Mouse (Mus musculus): ENCODE data around the gene Impg1. TPM values are rescaled to one million over a fixed set of nuclear protein-coding genes. Genes with fewer than 3 reads are reported as not detected.

The Impg1 gene
- polyA plus RNA-seq, 1 experiment from 2014 or later = not detected

- no peak overlapping the region for H3K4me3 ChIP-seq (ENCODE audit: low read depth, low read length)
- H3K9ac ChIP-seq (ENCODE audit: low read depth, low read length) = no peak overlapping the region
- no peaks in the 10 kb centered on the region for H3K9me3 ChIP-seq (ENCODE audit: control insufficient read depth, low read length)
- ATAC-seq (ENCODE audit: low FRiP score) = no peak
- no peaks in the 10 kb centered on the region for H3K27me3 ChIP-seq (ENCODE audit: control insufficient read depth, insufficient read depth, low read length)
- H3K4me1 ChIP-seq (replicated peaks; ENCODE audit: control insufficient read depth, insufficient read depth, low read length) = no peaks in the 10 kb centered on the region
- no peak overlapping the region for H3K4me2 ChIP-seq (replicated peaks; ENCODE audit: low read depth, low read length)
- 87% methylated on average over 13 of the region's 13 CpGs for WGBS
- no peaks in the 10 kb centered on the region for H3K36me3 ChIP-seq (ENCODE audit: control insufficient read depth, insufficient read depth, low read length)
- H3K27ac ChIP-seq (ENCODE audit: low read depth, low read length) = no peak overlapping the region
- no peak for DNase-seq (ENCODE audit: low spot score)
Observed at GRCm38 (mm10) chr9:80307629-80308028, 157.7 kb downstream of the Impg1 start.

GRCm38 (mm10) chr9:80306853-80307252 is 158.4 kb downstream of the Impg1 start:
- H3K9ac ChIP-seq (ENCODE audit: low read depth, low read length) = no peak overlapping the region
- no peaks in the 10 kb centered on the region for H3K4me1 ChIP-seq (replicated peaks; ENCODE audit: control insufficient read depth, insufficient read depth, low read length)
- peak; percentile 17 for DNase-seq (ENCODE audit: low spot score)
- H3K27ac ChIP-seq (ENCODE audit: low read depth, low read length) = no peak overlapping the region
- H3K36me3 ChIP-seq (ENCODE audit: control insufficient read depth, insufficient read depth, low read length) = no peaks in the 10 kb centered on the region
- H3K4me2 ChIP-seq (replicated peaks; ENCODE audit: low read depth, low read length) = no peak overlapping the region
- H3K9me3 ChIP-seq (ENCODE audit: control insufficient read depth, low read length) = no peaks in the 10 kb centered on the region
- WGBS = 47% methylated on average over 11 of the region's 11 CpGs
- ATAC-seq (ENCODE audit: low FRiP score) = 0 out of 2 replicates have a peak, but pooled peaks have one; percentile 25
- no peak overlapping the region for H3K4me3 ChIP-seq (ENCODE audit: low read depth, low read length)
- no peaks in the 10 kb centered on the region for H3K27me3 ChIP-seq (ENCODE audit: control insufficient read depth, insufficient read depth, low read length)

GRCm38 (mm10) chr9:80306390-80306789 is 158.9 kb downstream of the Impg1 start:
- no peak for DNase-seq (ENCODE audit: low spot score)
- no peaks in the 10 kb centered on the region for H3K36me3 ChIP-seq (ENCODE audit: control insufficient read depth, insufficient read depth, low read length)
- no peak overlapping the region for H3K27ac ChIP-seq (ENCODE audit: low read depth, low read length)
- 88% methylated on average over 4 of the region's 4 CpGs for WGBS
- no peaks in the 10 kb centered on the region for H3K4me1 ChIP-seq (replicated peaks; ENCODE audit: control insufficient read depth, insufficient read depth, low read length)
- no peak overlapping the region for H3K9ac ChIP-seq (ENCODE audit: low read depth, low read length)
- ATAC-seq (ENCODE audit: low FRiP score) = no peak
- no peak overlapping the region for H3K4me3 ChIP-seq (ENCODE audit: low read depth, low read length)
- H3K27me3 ChIP-seq (ENCODE audit: control insufficient read depth, insufficient read depth, low read length) = no peaks in the 10 kb centered on the region
- no peak overlapping the region for H3K4me2 ChIP-seq (replicated peaks; ENCODE audit: low read depth, low read length)
- H3K9me3 ChIP-seq (ENCODE audit: control insufficient read depth, low read length) = no peaks in the 10 kb centered on the region

- Histone ChIP-seq H3K9me3 (ENCODE audit: control insufficient read depth, low read length) (no peaks in the 10 kb centered on the region), H3K4me1 (replicated peaks; ENCODE audit: control insufficient read depth, insufficient read depth, low read length) (no peaks in the 10 kb centered on the region), H3K27ac (ENCODE audit: low read depth, low read length) (no peak overlapping the region), H3K4me2 (replicated peaks; ENCODE audit: low read depth, low read length) (no peak overlapping the region), H3K4me3 (ENCODE audit: low read depth, low read length) (no peak overlapping the region), H3K9ac (ENCODE audit: low read depth, low read length) (no peak overlapping the region), H3K27me3 (ENCODE audit: control insufficient read depth, insufficient read depth, low read length) (no peaks in the 10 kb centered on the region), H3K36me3 (ENCODE audit: control insufficient read depth, insufficient read depth, low read length) (no peaks in the 10 kb centered on the region)
- DNase-seq (ENCODE audit: low spot score) (peak; percentile 22), ATAC-seq (ENCODE audit: low FRiP score) (peak; percentile 45; the same call in 1 of the 2 replicates)
- WGBS = 77% methylated on average over 4 of the region's 4 CpGs
Observed at GRCm38 (mm10) chr9:80303518-80303917, 161.8 kb downstream of the Impg1 start.

GRCm38 (mm10) chr9:80299031-80299430 is 166.2 kb downstream of the Impg1 start:
- Histone ChIP-seq H3K27ac (ENCODE audit: low read depth, low read length) (no peak overlapping the region), H3K4me2 (replicated peaks; ENCODE audit: low read depth, low read length) (no peak overlapping the region), H3K4me1 (replicated peaks; ENCODE audit: control insufficient read depth, insufficient read depth, low read length) (no peaks in the 10 kb centered on the region), H3K9me3 (ENCODE audit: control insufficient read depth, low read length) (no peaks in the 10 kb centered on the region), H3K27me3 (ENCODE audit: control insufficient read depth, insufficient read depth, low read length) (no peaks in the 10 kb centered on the region), H3K9ac (ENCODE audit: low read depth, low read length) (no peak overlapping the region), H3K36me3 (ENCODE audit: control insufficient read depth, insufficient read depth, low read length) (no peaks in the 10 kb centered on the region), H3K4me3 (ENCODE audit: low read depth, low read length) (no peak overlapping the region)
- DNase-seq (ENCODE audit: low spot score) (no peak), ATAC-seq (ENCODE audit: low FRiP score) (no peak)
- WGBS = 91% methylated on average over 9 of the region's 9 CpGs

- no peak for ATAC-seq (ENCODE audit: low FRiP score)
- H3K4me2 ChIP-seq (replicated peaks; ENCODE audit: low read depth, low read length) = no peak overlapping the region
- H3K27me3 ChIP-seq (ENCODE audit: control insufficient read depth, insufficient read depth, low read length) = no peaks in the 10 kb centered on the region
- 89% methylated on average over 4 of the region's 4 CpGs for WGBS
- no peak overlapping the region for H3K27ac ChIP-seq (ENCODE audit: low read depth, low read length)
- no peaks in the 10 kb centered on the region for H3K4me1 ChIP-seq (replicated peaks; ENCODE audit: control insufficient read depth, insufficient read depth, low read length)
- H3K9ac ChIP-seq (ENCODE audit: low read depth, low read length) = no peak overlapping the region
- H3K9me3 ChIP-seq (ENCODE audit: control insufficient read depth, low read length) = no peaks in the 10 kb centered on the region
- no peak for DNase-seq (ENCODE audit: low spot score)
- no peaks in the 10 kb centered on the region for H3K36me3 ChIP-seq (ENCODE audit: control insufficient read depth, insufficient read depth, low read length)
- no peak overlapping the region for H3K4me3 ChIP-seq (ENCODE audit: low read depth, low read length)
Observed at GRCm38 (mm10) chr9:80296086-80296485, 169.2 kb downstream of the Impg1 start.

GRCm38 (mm10) chr9:80293056-80293584 is 172.2 kb downstream of the Impg1 start:
- H3K4me2 ChIP-seq (replicated peaks; ENCODE audit: low read depth, low read length) = no peak overlapping the region
- no peak overlapping the region for H3K9ac ChIP-seq (ENCODE audit: low read depth, low read length)
- peak; percentile 59 for DNase-seq (ENCODE audit: low spot score)
- H3K27me3 ChIP-seq (ENCODE audit: control insufficient read depth, insufficient read depth, low read length) = no peaks in the 10 kb centered on the region
- no peak overlapping the region for H3K27ac ChIP-seq (ENCODE audit: low read depth, low read length)
- no peaks in the 10 kb centered on the region for H3K36me3 ChIP-seq (ENCODE audit: control insufficient read depth, insufficient read depth, low read length)
- ATAC-seq (ENCODE audit: low FRiP score) = no peak
- WGBS = 67% methylated on average over 2 of the region's 2 CpGs
- H3K9me3 ChIP-seq (ENCODE audit: control insufficient read depth, low read length) = no peaks in the 10 kb centered on the region
- no peaks in the 10 kb centered on the region for H3K4me1 ChIP-seq (replicated peaks; ENCODE audit: control insufficient read depth, insufficient read depth, low read length)
- H3K4me3 ChIP-seq (ENCODE audit: low read depth, low read length) = no peak overlapping the region

- H3K27ac ChIP-seq (ENCODE audit: low read depth, low read length) = no peak overlapping the region
- no peak overlapping the region for H3K4me3 ChIP-seq (ENCODE audit: low read depth, low read length)
- H3K4me2 ChIP-seq (replicated peaks; ENCODE audit: low read depth, low read length) = no peak overlapping the region
- DNase-seq (ENCODE audit: low spot score) (no peak), ATAC-seq (ENCODE audit: low FRiP score) (no peak)
- H3K9ac ChIP-seq (ENCODE audit: low read depth, low read length) = no peak overlapping the region
- no peaks in the 10 kb centered on the region for H3K9me3 ChIP-seq (ENCODE audit: control insufficient read depth, low read length)
- H3K36me3 ChIP-seq (ENCODE audit: control insufficient read depth, insufficient read depth, low read length) = no peaks in the 10 kb centered on the region
- 94% methylated on average over 7 of the region's 7 CpGs for WGBS
- no peaks in the 10 kb centered on the region for H3K4me1 ChIP-seq (replicated peaks; ENCODE audit: control insufficient read depth, insufficient read depth, low read length)
- H3K27me3 ChIP-seq (ENCODE audit: control insufficient read depth, insufficient read depth, low read length) = no peaks in the 10 kb centered on the region
Observed at GRCm38 (mm10) chr9:80286845-80287244, 178.4 kb downstream of the Impg1 start.

- H3K27me3 ChIP-seq (ENCODE audit: control insufficient read depth, insufficient read depth, low read length) = no peaks in the 10 kb centered on the region
- no peak overlapping the region for H3K4me3 ChIP-seq (ENCODE audit: low read depth, low read length)
- 92% methylated on average over 2 of the region's 2 CpGs for WGBS
Observed at GRCm38 (mm10) chr9:80284539-80285174, 180.6 kb downstream of the Impg1 start.

More at GRCm38 (mm10) chr9:80284539-80285174, 180.6 kb downstream of the Impg1 start:
- H3K4me2 ChIP-seq (replicated peaks; ENCODE audit: low read depth, low read length) = no peak overlapping the region
- DNase-seq (ENCODE audit: low spot score) = no peak
- no peak for ATAC-seq (ENCODE audit: low FRiP score)
- no peak overlapping the region for H3K27ac ChIP-seq (ENCODE audit: low read depth, low read length)
- H3K9me3 ChIP-seq (ENCODE audit: control insufficient read depth, low read length) = no peaks in the 10 kb centered on the region
- H3K36me3 ChIP-seq (ENCODE audit: control insufficient read depth, insufficient read depth, low read length) = no peaks in the 10 kb centered on the region
- no peak overlapping the region for H3K9ac ChIP-seq (ENCODE audit: low read depth, low read length)
- no peaks in the 10 kb centered on the region for H3K4me1 ChIP-seq (replicated peaks; ENCODE audit: control insufficient read depth, insufficient read depth, low read length)

Measured in hindbrain, embryonic 11.5 days (tissue).